Mouse (Mus musculus) liver, embryonic 16.5 days (tissue): ENCODE data around the gene Khnyn. TPM values are rescaled to one million over a fixed set of nuclear protein-coding genes. Genes with fewer than 3 reads are reported as not detected.

Experiments used
- ATAC-seq: fragments of 200-750 bp; cut with Nextera tagmentation; 2 replicates; pipeline ENCODE4 v1.8.0; 2017; ENCODE audit warnings: low read depth, mild to moderate bottlenecking, moderate number of reproducible peaks, moderate library complexity
- H3K27ac ChIP-seq: fragments of 300-500 bp; sonication (generic); 2 replicates; pipeline ENCODE4 v1.5.1; 2014; ENCODE audit warnings: mild to moderate bottlenecking, low read length
- H3K27me3 ChIP-seq: fragments of 300-500 bp; sonication (generic); 2 replicates; pipeline ENCODE4 v1.6.1; 2014; ENCODE audit warnings: low read depth, low read length, mixed read lengths; ENCODE audit not compliant: control insufficient read depth, insufficient read depth
- H3K36me3 ChIP-seq: fragments of 300-500 bp; sonication (generic); 2 replicates; pipeline ENCODE4 v1.6.1; 2014; ENCODE audit warnings: mild to moderate bottlenecking; ENCODE audit not compliant: control insufficient read depth, insufficient read depth
- H3K4me1 ChIP-seq: fragments of 300-500 bp; sonication (generic); 2 replicates; pipeline ENCODE4 v1.6.1; 2014; ENCODE audit warnings: low read depth, low read length, mixed read lengths; ENCODE audit not compliant: control insufficient read depth
- H3K4me2 ChIP-seq: fragments of 300-500 bp; sonication (generic); 2 replicates; pipeline ENCODE4 v1.6.1; 2014; ENCODE audit warnings: low read depth, low read length, mixed read lengths
- H3K4me3 ChIP-seq: fragments of 300-500 bp; sonication (generic); 2 replicates; pipeline ENCODE4 v1.5.1; 2014; ENCODE audit warnings: low read depth, mild to moderate bottlenecking, low read length
- H3K9ac ChIP-seq: fragments of 300-500 bp; sonication (generic); 2 replicates; pipeline ENCODE4 v1.6.1; 2014; ENCODE audit warnings: low read depth, low read length
- H3K9me3 ChIP-seq: fragments of 300-500 bp; sonication (generic); replicated peaks from 2 replicates; pipeline ENCODE4 v1.6.1; 2016; ENCODE audit warnings: low read length; ENCODE audit not compliant: control insufficient read depth
- WGBS: fragments of 180-500 bp; shearing (Covaris S2); extraction: QIAGEN DNeasy Blood & Tissue Kit; methylation state at CpG from one replicate; pipeline ENCODE4 v1.1.7; 2014; ENCODE audit not compliant: insufficient replicate concordance; 5-methylcytosine and 5-hydroxymethylcytosine counted together
- polyA plus RNA-seq: library from polyadenylated mRNA; unstranded; fragments of >200 nt; fragmentation: Nextera tagmentation; extraction: Ambion mirVana; gene quantifications from 2 replicates; pipeline ENCODE4 v1.2.1, GENCODE M21; 2015

Gene Khnyn
- polyA plus RNA-seq, 1 experiment from 2014 or later = 12.8 TPM

GRCm38 (mm10) chr14:55922475-55923232, 37.9 kb downstream of the Khnyn start:
- no peaks in the 10 kb centered on the region for H3K27me3 ChIP-seq
- no peaks in the 10 kb centered on the region for H3K9me3 ChIP-seq
- H3K36me3 ChIP-seq = no peaks in the 10 kb centered on the region
- peak overlapping the region; percentile 34 for H3K4me2 ChIP-seq
- WGBS = 13% methylated on average over 7 of the region's 7 CpGs
- H3K9ac ChIP-seq = no peak overlapping the region
- peak overlapping the region; percentile 45 for H3K27ac ChIP-seq
- ATAC-seq = peak; percentile 83
- 0 out of 2 replicates have a peak overlapping the region, but pooled peaks have one; percentile 4 for H3K4me3 ChIP-seq
- H3K4me1 ChIP-seq = peaks cover 17% of the 10 kb centered on the region

GRCm38 (mm10) chr14:55926847-55927246, 42.1 kb downstream of the Khnyn start:
- Histone ChIP-seq H3K9me3 (no peaks in the 10 kb centered on the region), H3K27ac (no peak overlapping the region), H3K4me1 (peaks cover 14% of the 10 kb centered on the region), H3K27me3 (no peaks in the 10 kb centered on the region), H3K4me2 (no peak overlapping the region), H3K36me3 (no peaks in the 10 kb centered on the region), H3K9ac (no peak overlapping the region), H3K4me3 (no peak overlapping the region)
- ATAC-seq = no peak
- WGBS = 36% methylated on average over 4 of the region's 4 CpGs

GRCm38 (mm10) chr14:55929263-55929997, 44.7 kb downstream of the Khnyn start:
- H3K4me2 ChIP-seq = no peak overlapping the region
- no peaks in the 10 kb centered on the region for H3K27me3 ChIP-seq
- no peak overlapping the region for H3K4me3 ChIP-seq
- H3K27ac ChIP-seq = no peak overlapping the region
- H3K9me3 ChIP-seq = no peaks in the 10 kb centered on the region
- ATAC-seq = no peak
- H3K9ac ChIP-seq = no peak overlapping the region
- WGBS = 31% methylated on average over 12 of the region's 12 CpGs
- no peaks in the 10 kb centered on the region for H3K36me3 ChIP-seq
- H3K4me1 ChIP-seq = no peaks in the 10 kb centered on the region

GRCm38 (mm10) chr14:55933586-55933985, 48.8 kb downstream of the Khnyn start:
- Histone ChIP-seq H3K4me3 (no peak overlapping the region), H3K9me3 (no peaks in the 10 kb centered on the region), H3K4me1 (no peaks in the 10 kb centered on the region), H3K27me3 (no peaks in the 10 kb centered on the region), H3K4me2 (no peak overlapping the region), H3K9ac (no peak overlapping the region), H3K27ac (no peak overlapping the region), H3K36me3 (no peaks in the 10 kb centered on the region)
- WGBS = 34% methylated on average over 7 of the region's 7 CpGs
- ATAC-seq = no peak

- ATAC-seq = no peak
- Histone ChIP-seq H3K27me3 (no peaks in the 10 kb centered on the region), H3K9ac (no peak overlapping the region), H3K4me2 (no peak overlapping the region), H3K27ac (no peak overlapping the region), H3K4me3 (no peak overlapping the region), H3K9me3 (no peaks in the 10 kb centered on the region), H3K4me1 (no peaks in the 10 kb centered on the region; the same call in 1 of the 2 replicates), H3K36me3 (no peaks in the 10 kb centered on the region)
- 33% methylated on average over 7 of the region's 7 CpGs for WGBS
Observed at GRCm38 (mm10) chr14:55940070-55940800, 55.5 kb downstream of the Khnyn start.

- 33% methylated on average over 11 of the region's 11 CpGs for WGBS
- Histone ChIP-seq H3K4me3 (no peak overlapping the region), H3K4me1 (no peaks in the 10 kb centered on the region; the same call in 1 of the 2 replicates), H3K9ac (no peak overlapping the region), H3K9me3 (no peaks in the 10 kb centered on the region), H3K27me3 (no peaks in the 10 kb centered on the region), H3K36me3 (no peaks in the 10 kb centered on the region), H3K27ac (no peak overlapping the region), H3K4me2 (no peak overlapping the region)
- ATAC-seq = peak; percentile 66
Observed at GRCm38 (mm10) chr14:55943601-55944000, 58.9 kb downstream of the Khnyn start.

GRCm38 (mm10) chr14:55944575-55944974, 59.8 kb downstream of the Khnyn start, which contains the start of gene Cma1:
Cma1 (minus strand) TSS chr14:55944675.
- no peak for ATAC-seq

GRCm38 (mm10) chr14:55946269-55946969, 61.7 kb downstream of the Khnyn start:
- Histone ChIP-seq H3K4me1 (no peaks in the 10 kb centered on the region; the same call in 1 of the 2 replicates), H3K4me3 (no peak overlapping the region), H3K9ac (no peak overlapping the region), H3K36me3 (no peaks in the 10 kb centered on the region), H3K4me2 (no peak overlapping the region), H3K9me3 (no peaks in the 10 kb centered on the region), H3K27me3 (no peaks in the 10 kb centered on the region), H3K27ac (no peak overlapping the region)
- 18% methylated on average over 2 of the region's 2 CpGs for WGBS
- no peak for ATAC-seq

More at GRCm38 (mm10) chr14:55944575-55944974, 59.8 kb downstream of the Khnyn start, which contains the start of gene Cma1:
- WGBS = 34% methylated on average over 4 of the region's 4 CpGs
- Histone ChIP-seq H3K27me3 (no peaks in the 10 kb centered on the region), H3K4me1 (no peaks in the 10 kb centered on the region; the same call in 1 of the 2 replicates), H3K9me3 (no peaks in the 10 kb centered on the region), H3K4me3 (no peak within 1 kb of the TSS), H3K27ac (no peak within 1 kb of the TSS), H3K36me3 (no peaks in the 10 kb centered on the region), H3K4me2 (no peak within 1 kb of the TSS), H3K9ac (no peak within 1 kb of the TSS)
